Mouse (Mus musculus) ES-E14 (cell line): Measurements from ENCODE around the gene Fads3. TPM values are rescaled to one million over a fixed set of nuclear protein-coding genes. Genes with fewer than 3 reads are reported as not detected.
A peak's percentile ranks its signal among the peaks of the same experiment; 100 is the strongest.

Experiments used
- DNase-seq: peaks from one replicate; pipeline ENCODE4 v3.0.0-alpha.2; 2013; ENCODE audit warnings: low read depth, low spot score
- H3K27ac ChIP-seq: 2 replicates; pipeline ENCODE4 v1.5.1; 2012; ENCODE audit warnings: low read depth, mild to moderate bottlenecking, low read length, moderate library complexity, mixed read lengths; ENCODE audit not compliant: poor library complexity, insufficient read depth, severe bottlenecking
- H3K36me3 ChIP-seq: 2 replicates; pipeline ENCODE4 v1.6.1; 2012; ENCODE audit warnings: mild to moderate bottlenecking, low read length, moderate library complexity, mixed read lengths; ENCODE audit not compliant: control insufficient read depth, poor library complexity, insufficient read depth, severe bottlenecking
- H3K4me1 ChIP-seq, 2 experiments: fragments of 150-350 bp in 1 of 2; sonication (generic) in 1 of 2; 2 replicates each; pipeline ENCODE4 v1.6.1; 2012; ENCODE audit warnings: low read length in 2 of 2, mild to moderate bottlenecking in 1 of 2, mixed read lengths in 1 of 2; ENCODE audit not compliant: control insufficient read depth in 2 of 2, insufficient read depth in 2 of 2, poor library complexity in 1 of 2
- H3K4me3 ChIP-seq, 2 experiments: fragments of 150-350 bp in 1 of 2; sonication (generic) in 1 of 2; 2 replicates each; pipeline ENCODE4 v1.5.1; 2012; ENCODE audit warnings: low read length in 2 of 2, low read depth in 1 of 2, mild to moderate bottlenecking in 1 of 2, mixed read lengths in 1 of 2; ENCODE audit not compliant: insufficient read depth in 1 of 2, poor library complexity in 1 of 2, severe bottlenecking in 1 of 2
- H3K9ac ChIP-seq: 2 replicates; pipeline ENCODE4 v1.6.1; 2012; ENCODE audit warnings: low read depth, mild to moderate bottlenecking, low read length, mixed read lengths; ENCODE audit not compliant: poor library complexity, insufficient read depth, severe bottlenecking
- H3K9me3 ChIP-seq: fragments of 150-350 bp; sonication (generic); 2 replicates; pipeline ENCODE4 v1.6.1; 2012; ENCODE audit warnings: low read depth, mild to moderate bottlenecking, low read length; ENCODE audit not compliant: control insufficient read depth, insufficient read depth
- CHD2 ChIP-seq: IDR thresholded peaks from 2 replicates; pipeline ENCODE4 v1.6.1; 2014; ENCODE audit warnings: mild to moderate bottlenecking, low read depth, low read length, inconsistent platforms
- HCFC1 ChIP-seq: IDR thresholded peaks from 2 replicates; pipeline ENCODE4 v1.6.1; 2012; ENCODE audit warnings: low read length, inconsistent platforms, borderline replicate concordance; ENCODE audit not compliant: insufficient read depth
- MAFK ChIP-seq: IDR thresholded peaks from 2 replicates; pipeline ENCODE4 v1.6.1; 2014; ENCODE audit warnings: mild to moderate bottlenecking, low read depth, low read length, inconsistent platforms; ENCODE audit not compliant: insufficient read depth
- ZC3H11A ChIP-seq: IDR thresholded peaks from 2 replicates; pipeline ENCODE4 v1.6.1; 2012; ENCODE audit warnings: low read depth, mild to moderate bottlenecking, inconsistent platforms, low read length, borderline replicate concordance
- ZNF384 ChIP-seq: IDR thresholded peaks from 2 replicates; pipeline ENCODE4 v1.6.1; 2012; ENCODE audit warnings: low read depth, low read length, inconsistent platforms
- in situ Hi-C, 2 experiments: fragments of 600-800 bp; cut with MboI; formaldehyde crosslinking; loops; one replicate each; pipeline ENCODE4 v1.15.1; 2025; ENCODE audit warnings: low sequenced_read_pairs in 2 of 2, inconsistent platforms in 1 of 2; ENCODE audit not compliant: unreplicated experiment in 2 of 2
- total RNA-seq: library from RNA; depleted of rRNA; stranded (reverse); fragments of 300-350 nt; gene quantifications from 2 replicates; pipeline ENCODE4 v1.2.3, GENCODE M21; 2012; rRNA removed

Fads3 gene
- 4.0 and 7.2 TPM in 2 replicates for total RNA-seq

DNA sequence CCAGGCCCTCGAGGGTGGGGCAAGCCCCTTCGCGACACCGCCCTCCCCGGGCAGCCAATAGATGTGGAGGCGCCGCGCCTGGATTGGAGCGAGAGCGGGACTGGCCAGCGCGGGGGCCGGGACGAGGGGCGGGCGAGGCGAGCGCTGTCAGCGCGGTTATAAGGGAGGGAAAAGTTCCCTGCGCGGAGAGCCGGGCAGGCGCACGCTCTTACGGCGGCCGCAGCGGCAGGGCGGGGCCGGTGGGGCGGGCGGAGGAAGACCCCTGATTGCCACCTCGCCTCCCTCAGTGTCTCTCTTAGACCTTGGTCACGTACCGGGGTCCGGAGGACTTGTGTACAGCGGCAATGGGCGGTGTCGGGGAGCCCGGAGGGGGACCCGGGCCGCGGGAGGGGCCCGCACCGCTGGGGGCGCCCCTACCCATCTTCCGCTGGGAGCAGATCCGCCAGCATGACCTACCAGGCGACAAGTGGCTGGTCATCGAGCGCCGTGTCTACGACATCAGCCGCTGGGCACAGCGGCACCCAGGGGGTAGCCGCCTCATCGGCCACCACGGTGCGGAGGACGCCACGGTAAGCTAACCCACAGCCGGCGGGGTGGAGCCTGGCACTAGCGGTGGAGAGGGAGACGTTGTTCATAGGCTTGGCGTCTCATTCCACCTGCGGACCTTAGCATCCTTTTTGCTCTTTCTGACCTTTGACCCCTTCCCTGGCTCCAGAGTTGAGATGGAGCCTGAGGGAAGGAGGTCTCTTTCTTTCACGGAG lies at the start of gene Fads3:
TSS of gene Fads3 (plus strand) at position 182 of the 761 bp plus-strand sequence.
- H3K36me3 ChIP-seq = no peaks in the 10 kb centered on the region
- H3K4me1 ChIP-seq = no peaks in the 10 kb centered on the region; a peak in 1 of 4 replicates
- DNase-seq = no peak
- no peak for TF ChIP-seq ZC3H11A
- no peak for TF ChIP-seq ZNF384
- TF ChIP-seq CHD2 = no peak
- no peak for TF ChIP-seq MAFK
- no peak for TF ChIP-seq HCFC1
- in situ Hi-C loops = no loop called here
- peak within 1 kb of the TSS; percentile 33; the same call in 1 of the 2 replicates for H3K9ac ChIP-seq
- H3K4me3 ChIP-seq = peak within 1 kb of the TSS; percentile 56 to 68
- H3K27ac ChIP-seq = no peak within 1 kb of the TSS
- H3K9me3 ChIP-seq = no peaks in the 10 kb centered on the region

DNA sequence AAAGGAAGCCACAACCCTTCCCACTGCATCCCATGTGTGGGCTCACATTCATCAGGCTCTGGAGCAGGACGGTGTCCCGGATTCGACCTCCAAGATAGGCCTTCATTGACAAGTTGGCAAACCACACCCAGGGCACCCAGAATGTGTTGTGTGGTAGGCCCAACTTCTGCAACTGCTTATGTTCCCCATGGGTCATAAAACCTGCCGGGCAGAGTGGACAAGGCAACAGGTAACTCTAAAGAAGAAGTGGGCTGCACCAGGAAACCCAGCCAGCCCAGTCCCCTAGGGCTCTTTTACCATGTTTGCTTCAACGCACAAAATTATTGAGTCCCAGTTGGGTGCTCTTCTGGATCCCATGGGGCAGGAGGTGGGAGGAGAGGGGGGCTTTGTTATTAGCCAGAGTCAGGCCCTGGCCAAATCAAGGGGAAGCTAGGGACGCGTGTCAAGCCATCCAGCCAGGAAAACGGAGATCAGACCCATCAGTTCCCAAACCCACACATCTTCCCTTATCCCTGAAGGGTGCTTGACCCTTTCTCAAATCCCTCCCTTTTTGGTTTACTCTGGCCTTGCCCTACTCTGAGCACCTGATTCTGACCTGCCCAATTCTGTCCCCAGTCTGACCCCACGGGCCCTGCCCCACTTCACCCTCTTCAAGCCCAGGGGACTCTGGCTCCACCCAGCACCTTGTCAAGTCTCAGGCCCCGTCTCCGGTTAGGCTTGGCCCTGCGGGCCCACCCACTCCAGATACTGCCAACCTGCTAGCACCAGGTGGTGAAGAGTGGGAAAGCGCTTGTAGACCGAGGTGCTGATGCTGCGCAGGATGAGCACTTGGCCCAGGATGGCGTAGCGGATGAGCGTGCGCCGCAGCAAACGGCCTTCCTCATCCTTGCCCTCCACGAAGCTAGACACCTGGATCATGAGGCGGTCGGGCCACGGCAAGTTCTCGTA lies 49.1 kb upstream of the Fads3 start:
- TF ChIP-seq CHD2 (no peak), ZNF384 (no peak)
- H3K4me3 ChIP-seq = peak overlapping the region; percentile 63 to 65
- in situ Hi-C loops = loop anchor here in 1 of 2 experiments (5.0 kb wide), 1 partner anchor 75 kb away; no protein-coding TSS in a partner anchor
- H3K9ac ChIP-seq = peak overlapping the region; percentile 52
- peaks cover 2 to 3% of the 10 kb centered on the region in 2 experiments; a peak in 1 of 4 replicates for H3K4me1 ChIP-seq
- no peak overlapping the region for H3K27ac ChIP-seq
- DNase-seq = no peak
- no peaks in the 10 kb centered on the region for H3K9me3 ChIP-seq
- H3K36me3 ChIP-seq = no peaks in the 10 kb centered on the region

- DNase-seq = peak; percentile 92
- Histone ChIP-seq H3K9me3 (no peaks in the 10 kb centered on the region), H3K9ac (peak overlapping the region; percentile 52), H3K36me3 (no peaks in the 10 kb centered on the region), H3K27ac (no peak overlapping the region), H3K4me1 (peaks cover 2 to 3% of the 10 kb centered on the region in 2 experiments; a peak in 1 of 4 replicates), H3K4me3 (peak overlapping the region; percentile 63 to 65)
- in situ Hi-C loops = loop anchor here in 1 of 2 experiments (5.0 kb wide), 1 partner anchor 76 kb away; no protein-coding TSS in a partner anchor
- TF ChIP-seq HCFC1 = no peak
- TF ChIP-seq ZC3H11A = 0 out of 2 replicates have a peak, but pooled peaks have one; percentile 11
Observed at GRCm38 (mm10) chr19:9993036-9993656, 48.2 kb upstream of the Fads3 start.

- TF ChIP-seq HCFC1 (no peak), ZC3H11A (no peak), MAFK (no peak), CHD2 (no peak), ZNF384 (no peak)
- no peak for DNase-seq
- in situ Hi-C loops = no loop called here
- Histone ChIP-seq H3K9me3 (no peaks in the 10 kb centered on the region), H3K4me3 (no peak overlapping the region), H3K36me3 (no peaks in the 10 kb centered on the region), H3K9ac (no peak overlapping the region), H3K27ac (no peak overlapping the region), H3K4me1 (peaks cover 2 to 3% of the 10 kb centered on the region in 2 experiments; a peak in 1 of 4 replicates)
Observed at GRCm38 (mm10) chr19:9997204-9998062, 43.9 kb upstream of the Fads3 start.
